Mouse (Mus musculus): Measurements from ENCODE around the gene Smim27. TPM values are rescaled to one million over a fixed set of nuclear protein-coding genes. Genes with fewer than 3 reads are reported as not detected.

The Smim27 gene
- total RNA-seq, 1 experiment, result 3.9 TPM

DNA sequence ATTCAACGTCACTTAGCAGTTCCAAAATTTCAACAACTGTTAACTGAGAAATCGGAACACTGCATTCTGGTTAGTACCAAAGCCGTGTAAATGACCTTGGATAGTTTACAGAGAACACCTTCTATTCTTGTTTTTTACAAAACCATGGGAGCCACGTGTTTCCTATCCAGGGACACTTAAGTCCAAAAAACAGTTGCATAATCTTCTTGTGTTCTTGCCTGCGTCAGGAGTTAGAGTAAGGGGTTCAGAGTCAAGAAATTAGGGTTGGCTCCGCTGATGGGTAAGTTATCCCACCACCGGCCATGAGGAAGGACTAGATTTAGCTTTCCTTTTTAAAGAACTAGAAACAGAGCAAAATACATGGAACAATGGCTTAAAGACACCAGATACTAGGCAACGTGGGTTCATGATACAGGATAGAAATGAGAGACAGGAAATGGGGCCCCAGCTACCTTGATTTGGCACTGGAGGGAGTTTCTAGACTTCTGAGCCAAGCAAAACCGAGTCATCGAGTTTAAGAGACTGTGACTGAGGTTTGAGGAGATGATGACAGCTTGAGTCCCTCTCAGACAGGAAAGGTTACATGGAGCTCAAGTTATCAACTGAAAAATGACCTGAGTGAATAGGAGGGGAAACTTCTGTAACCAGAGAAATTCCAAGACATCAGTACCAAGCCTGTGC is 33.2 kb downstream of the Smim27 start:
- Histone ChIP-seq H3K9ac (ENCODE audit: insufficient read depth, low read depth, low read length, poor library complexity, severe bottlenecking) (no peak overlapping the region), H3K36me3 (ENCODE audit: control insufficient read depth, insufficient read depth, low read length, poor library complexity, severe bottlenecking) (no peaks in the 10 kb centered on the region), H3K27ac (ENCODE audit: insufficient read depth, low read depth, low read length, poor library complexity, severe bottlenecking) (no peak overlapping the region), H3K4me1 (ENCODE audit: control insufficient read depth in 2 of 2, insufficient read depth in 2 of 2, low read length in 2 of 2, poor library complexity in 1 of 2) (no peaks in the 10 kb centered on the region), H3K9me3 (ENCODE audit: control insufficient read depth, insufficient read depth, low read depth, low read length) (no peaks in the 10 kb centered on the region), H3K4me3 (ENCODE audit: insufficient read depth in 1 of 2, low read depth in 1 of 2, low read length in 2 of 2, poor library complexity in 1 of 2, severe bottlenecking in 1 of 2) (no peak overlapping the region)
- TF ChIP-seq ZC3H11A (IDR thresholded peaks at IDR 0.05; ENCODE audit: borderline replicate concordance, low read depth, low read length) (no peak), MAFK (IDR thresholded peaks at IDR 0.05; ENCODE audit: insufficient read depth, low read depth, low read length) (no peak), CHD2 (IDR thresholded peaks at IDR 0.05; ENCODE audit: low read depth, low read length) (no peak), HCFC1 (IDR thresholded peaks at IDR 0.05; ENCODE audit: borderline replicate concordance, insufficient read depth, low read length) (no peak), ZNF384 (IDR thresholded peaks at IDR 0.05; ENCODE audit: low read depth, low read length) (no peak)
- DNase-seq (ENCODE audit: low read depth, low spot score), result no peak
- in situ Hi-C loops (cut with MboI; ENCODE audit: low sequenced_read_pairs in 2 of 2, unreplicated experiment in 2 of 2), result no loop called here

DNA sequence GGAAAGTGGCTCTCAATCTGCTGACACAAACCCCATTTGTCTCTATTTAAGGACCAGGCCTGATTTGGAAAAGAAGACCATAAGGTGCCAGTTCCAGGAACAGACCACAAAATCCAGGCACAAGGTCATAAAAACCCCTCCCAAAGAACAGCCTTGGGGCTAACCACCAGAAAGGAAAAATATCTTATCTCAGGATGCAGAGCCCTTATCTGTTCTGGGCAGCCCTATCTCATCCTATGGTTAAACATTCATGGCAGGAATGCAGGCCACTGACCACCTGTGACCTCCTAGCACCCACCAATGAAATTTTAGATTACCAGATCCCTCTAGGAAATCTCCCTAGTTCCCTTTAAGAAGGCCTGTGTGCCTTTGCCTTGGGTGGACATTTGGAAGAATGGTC is 40.3 kb downstream of the Smim27 start:
- DNase-seq (ENCODE audit: low read depth, low spot score), result no peak
- in situ Hi-C loops (cut with MboI; ENCODE audit: low sequenced_read_pairs in 2 of 2, unreplicated experiment in 2 of 2), result no loop called here
- no peak for TF ChIP-seq ZNF384 (IDR thresholded peaks at IDR 0.05; ENCODE audit: low read depth, low read length)
- TF ChIP-seq HCFC1 (IDR thresholded peaks at IDR 0.05; ENCODE audit: borderline replicate concordance, insufficient read depth, low read length), result no peak
- TF ChIP-seq MAFK (IDR thresholded peaks at IDR 0.05; ENCODE audit: insufficient read depth, low read depth, low read length), result no peak
- no peak for TF ChIP-seq CHD2 (IDR thresholded peaks at IDR 0.05; ENCODE audit: low read depth, low read length)
- no peak for TF ChIP-seq ZC3H11A (IDR thresholded peaks at IDR 0.05; ENCODE audit: borderline replicate concordance, low read depth, low read length)

DNA sequence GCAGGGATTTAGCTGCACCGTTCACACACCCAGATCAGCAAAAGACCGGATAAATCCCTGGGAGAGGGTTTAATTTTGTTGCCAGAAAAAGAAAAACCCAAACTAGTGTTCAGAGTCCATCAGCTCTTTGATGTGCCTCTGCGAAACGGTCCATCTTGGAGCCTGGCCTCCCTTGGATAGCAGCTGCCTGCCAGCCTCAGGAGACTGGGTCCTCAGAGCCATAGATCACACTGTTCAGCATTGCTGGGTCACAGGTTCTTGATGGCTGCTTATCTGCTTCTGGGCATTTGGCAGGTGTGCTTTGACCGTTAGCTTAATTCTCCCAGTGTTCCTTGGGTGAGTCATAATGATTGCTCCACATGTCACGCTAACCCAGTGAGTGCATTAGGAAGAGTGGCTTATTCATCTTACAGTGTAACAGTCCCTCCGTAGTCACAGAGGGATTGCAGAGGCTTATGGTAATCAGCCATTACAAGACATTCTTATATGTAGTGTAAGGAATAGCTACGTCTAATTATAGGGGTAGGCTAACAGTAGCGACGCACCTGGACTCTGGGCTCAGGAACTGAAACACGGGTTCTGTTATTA is 41.5 kb downstream of the Smim27 start:
- Histone ChIP-seq H3K4me1 (ENCODE audit: control insufficient read depth in 2 of 2, insufficient read depth in 2 of 2, low read length in 2 of 2, poor library complexity in 1 of 2) (no peaks in the 10 kb centered on the region), H3K9me3 (ENCODE audit: control insufficient read depth, insufficient read depth, low read depth, low read length) (no peaks in the 10 kb centered on the region), H3K4me3 (ENCODE audit: insufficient read depth in 1 of 2, low read depth in 1 of 2, low read length in 2 of 2, poor library complexity in 1 of 2, severe bottlenecking in 1 of 2) (no peak overlapping the region), H3K36me3 (ENCODE audit: control insufficient read depth, insufficient read depth, low read length, poor library complexity, severe bottlenecking) (no peaks in the 10 kb centered on the region), H3K27ac (ENCODE audit: insufficient read depth, low read depth, low read length, poor library complexity, severe bottlenecking) (no peak overlapping the region), H3K9ac (ENCODE audit: insufficient read depth, low read depth, low read length, poor library complexity, severe bottlenecking) (no peak overlapping the region)
- no peak for DNase-seq (ENCODE audit: low read depth, low spot score)
- in situ Hi-C loops (cut with MboI; ENCODE audit: low sequenced_read_pairs in 2 of 2, unreplicated experiment in 2 of 2), result no loop called here
- TF ChIP-seq CHD2 (IDR thresholded peaks at IDR 0.05; ENCODE audit: low read depth, low read length) (no peak), HCFC1 (IDR thresholded peaks at IDR 0.05; ENCODE audit: borderline replicate concordance, insufficient read depth, low read length) (no peak), ZC3H11A (IDR thresholded peaks at IDR 0.05; ENCODE audit: borderline replicate concordance, low read depth, low read length) (no peak), MAFK (IDR thresholded peaks at IDR 0.05; ENCODE audit: insufficient read depth, low read depth, low read length) (no peak), ZNF384 (IDR thresholded peaks at IDR 0.05; ENCODE audit: low read depth, low read length) (no peak)

More for the DNA sequence above, 40.3 kb downstream of the Smim27 start:
- Histone ChIP-seq H3K36me3 (ENCODE audit: control insufficient read depth, insufficient read depth, low read length, poor library complexity, severe bottlenecking) (no peaks in the 10 kb centered on the region), H3K9ac (ENCODE audit: insufficient read depth, low read depth, low read length, poor library complexity, severe bottlenecking) (no peak overlapping the region), H3K27ac (ENCODE audit: insufficient read depth, low read depth, low read length, poor library complexity, severe bottlenecking) (no peak overlapping the region), H3K4me3 (ENCODE audit: insufficient read depth in 1 of 2, low read depth in 1 of 2, low read length in 2 of 2, poor library complexity in 1 of 2, severe bottlenecking in 1 of 2) (no peak overlapping the region), H3K9me3 (ENCODE audit: control insufficient read depth, insufficient read depth, low read depth, low read length) (no peaks in the 10 kb centered on the region), H3K4me1 (ENCODE audit: control insufficient read depth in 2 of 2, insufficient read depth in 2 of 2, low read length in 2 of 2, poor library complexity in 1 of 2) (no peaks in the 10 kb centered on the region)

DNA sequence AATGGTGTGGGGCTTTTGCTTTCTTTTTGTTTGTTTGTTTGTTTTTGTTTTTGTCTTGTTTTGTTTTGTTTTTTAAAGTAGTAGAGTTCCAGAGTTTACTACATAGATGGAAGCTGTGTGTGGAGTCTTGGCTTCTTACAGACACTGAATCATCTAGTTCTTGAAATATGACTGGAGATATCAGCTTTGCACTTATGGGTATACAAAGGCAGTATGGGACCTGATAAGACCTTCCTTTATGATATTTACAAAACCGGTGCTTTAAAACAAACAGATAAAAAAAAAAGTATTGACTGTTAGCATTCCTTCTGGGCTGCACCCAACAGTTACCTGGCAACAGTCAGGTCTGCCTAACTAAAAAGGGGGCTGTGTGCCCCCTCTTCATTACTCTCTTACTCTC is 42.8 kb downstream of the Smim27 start:
- Histone ChIP-seq H3K4me3 (ENCODE audit: insufficient read depth in 1 of 2, low read depth in 1 of 2, low read length in 2 of 2, poor library complexity in 1 of 2, severe bottlenecking in 1 of 2) (no peak overlapping the region), H3K4me1 (ENCODE audit: control insufficient read depth in 2 of 2, insufficient read depth in 2 of 2, low read length in 2 of 2, poor library complexity in 1 of 2) (no peaks in the 10 kb centered on the region), H3K9ac (ENCODE audit: insufficient read depth, low read depth, low read length, poor library complexity, severe bottlenecking) (no peak overlapping the region), H3K9me3 (ENCODE audit: control insufficient read depth, insufficient read depth, low read depth, low read length) (no peaks in the 10 kb centered on the region), H3K36me3 (ENCODE audit: control insufficient read depth, insufficient read depth, low read length, poor library complexity, severe bottlenecking) (no peaks in the 10 kb centered on the region), H3K27ac (ENCODE audit: insufficient read depth, low read depth, low read length, poor library complexity, severe bottlenecking) (no peak overlapping the region)
- in situ Hi-C loops (cut with MboI; ENCODE audit: low sequenced_read_pairs in 2 of 2, unreplicated experiment in 2 of 2), result no loop called here
- no peak for TF ChIP-seq HCFC1 (IDR thresholded peaks at IDR 0.05; ENCODE audit: borderline replicate concordance, insufficient read depth, low read length)
- no peak for TF ChIP-seq MAFK (IDR thresholded peaks at IDR 0.05; ENCODE audit: insufficient read depth, low read depth, low read length)
- TF ChIP-seq ZC3H11A (IDR thresholded peaks at IDR 0.05; ENCODE audit: borderline replicate concordance, low read depth, low read length), result no peak
- TF ChIP-seq ZNF384 (IDR thresholded peaks at IDR 0.05; ENCODE audit: low read depth, low read length), result no peak
- no peak for TF ChIP-seq CHD2 (IDR thresholded peaks at IDR 0.05; ENCODE audit: low read depth, low read length)
- DNase-seq (ENCODE audit: low read depth, low spot score), result no peak
